Mouse (Mus musculus) embryonic facial prominence, embryonic 13.5 days (tissue): ENCODE data around the gene Abraxas1. TPM values are rescaled to one million over a fixed set of nuclear protein-coding genes. Genes with fewer than 3 reads are reported as not detected.

ENCODE experiments used
- ATAC-seq: fragments of 200-750 bp; cut with Nextera tagmentation; 2 replicates; pipeline ENCODE4 v1.8.0; 2017; ENCODE audit warnings: low read depth; ENCODE audit not compliant: insufficient number of reproducible peaks, insufficient read depth, low FRiP score, low TSS enrichment
- H3K27ac ChIP-seq: fragments of 300-500 bp; sonication (generic); 2 replicates; pipeline ENCODE4 v1.5.1; 2015; ENCODE audit warnings: moderate library complexity, mild to moderate bottlenecking, inconsistent platforms
- H3K27me3 ChIP-seq: fragments of 300-500 bp; sonication (generic); 2 replicates; pipeline ENCODE4 v1.6.1; 2015; ENCODE audit warnings: mild to moderate bottlenecking, inconsistent platforms
- H3K36me3 ChIP-seq: fragments of 300-500 bp; sonication (generic); 2 replicates; pipeline ENCODE4 v1.6.1; 2015; ENCODE audit warnings: mild to moderate bottlenecking, inconsistent platforms
- H3K4me1 ChIP-seq: fragments of 300-500 bp; sonication (generic); 2 replicates; pipeline ENCODE4 v1.6.1; 2015; ENCODE audit warnings: inconsistent platforms
- H3K4me2 ChIP-seq: fragments of 300-500 bp; sonication (generic); 2 replicates; pipeline ENCODE4 v1.6.1; 2015; ENCODE audit warnings: moderate library complexity, mild to moderate bottlenecking, inconsistent platforms
- H3K4me3 ChIP-seq: fragments of 300-500 bp; sonication (generic); 2 replicates; pipeline ENCODE4 v1.5.1; 2015; ENCODE audit warnings: mild to moderate bottlenecking, inconsistent platforms
- H3K9ac ChIP-seq: fragments of 300-500 bp; sonication (generic); 2 replicates; pipeline ENCODE4 v1.6.1; 2015; ENCODE audit warnings: mild to moderate bottlenecking, inconsistent platforms
- H3K9me3 ChIP-seq: fragments of 300-500 bp; sonication (generic); 2 replicates; pipeline ENCODE4 v1.6.1; 2016; ENCODE audit warnings: inconsistent platforms
- WGBS: fragments of 180-500 bp; shearing (Covaris S2); methylation state at CpG from one replicate; pipeline ENCODE4 v1.1.7; 2015; ENCODE audit warnings: mixed read lengths; 5-methylcytosine and 5-hydroxymethylcytosine counted together
- polyA plus RNA-seq: library from polyadenylated mRNA; unstranded; fragments of >200 nt; fragmentation: Nextera tagmentation; extraction: Ambion mirVana; gene quantifications from 2 replicates; pipeline ENCODE4 v1.2.1, GENCODE M21; 2015

The Abraxas1 gene
- polyA plus RNA-seq, 1 experiment from 2014 or later, result 36.8 TPM

GRCm38 (mm10) chr5:100766026-100766425 lies 54.7 kb downstream of the Abraxas1 start:
- no peak overlapping the region for H3K9ac ChIP-seq
- no peak for ATAC-seq
- H3K27me3 ChIP-seq, result no peaks in the 10 kb centered on the region
- no peaks in the 10 kb centered on the region for H3K9me3 ChIP-seq
- H3K27ac ChIP-seq, result no peak overlapping the region
- H3K4me1 ChIP-seq, result no peaks in the 10 kb centered on the region
- H3K36me3 ChIP-seq, result peaks cover 82% of the 10 kb centered on the region
- 94% methylated on average over 7 of the region's 7 CpGs for WGBS
- no peak overlapping the region for H3K4me3 ChIP-seq
- H3K4me2 ChIP-seq, result no peak overlapping the region

GRCm38 (mm10) chr5:100761736-100762135 lies 59.0 kb downstream of the Abraxas1 start:
- H3K4me2 ChIP-seq, result no peak overlapping the region
- no peaks in the 10 kb centered on the region for H3K4me1 ChIP-seq
- no peak overlapping the region for H3K27ac ChIP-seq
- 87% methylated on average over 7 of the region's 7 CpGs for WGBS
- no peak overlapping the region for H3K9ac ChIP-seq
- H3K27me3 ChIP-seq, result no peaks in the 10 kb centered on the region
- no peak for ATAC-seq
- H3K4me3 ChIP-seq, result no peak overlapping the region
- no peaks in the 10 kb centered on the region for H3K9me3 ChIP-seq
- peaks cover 48% of the 10 kb centered on the region for H3K36me3 ChIP-seq

DNA sequence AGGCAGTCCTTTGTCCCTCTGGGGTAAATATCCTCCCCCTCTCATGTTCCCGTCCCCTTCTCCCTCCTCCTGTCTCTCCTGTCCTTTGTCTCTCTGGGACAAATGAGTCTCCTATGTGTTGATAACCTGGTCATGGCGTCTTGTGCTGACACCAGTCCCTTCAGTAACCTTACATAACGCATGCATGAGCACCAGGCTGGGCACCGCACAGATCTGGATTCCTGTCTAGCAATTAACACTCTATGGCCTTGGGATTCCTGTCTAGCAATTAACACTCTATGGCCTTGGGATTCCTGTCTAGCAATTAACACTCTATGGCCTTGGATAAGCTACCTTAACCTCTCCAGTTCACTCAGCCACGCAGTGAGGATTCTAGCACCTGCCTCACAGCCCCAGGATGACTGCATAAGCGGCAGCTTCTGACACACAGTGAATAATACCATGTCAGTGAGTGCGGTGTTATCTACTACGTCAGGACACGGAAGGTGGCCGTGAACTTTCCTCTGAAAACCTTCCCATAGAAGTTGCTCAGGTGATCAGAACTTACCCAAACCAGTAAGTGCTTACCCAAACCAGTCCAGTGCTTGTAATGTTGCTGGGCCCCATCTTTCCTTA lies 60.6 kb downstream of the Abraxas1 start:
- no peaks in the 10 kb centered on the region for H3K4me1 ChIP-seq
- H3K4me2 ChIP-seq, result no peak overlapping the region
- H3K9me3 ChIP-seq, result no peaks in the 10 kb centered on the region
- H3K4me3 ChIP-seq, result no peak overlapping the region
- H3K27me3 ChIP-seq, result no peaks in the 10 kb centered on the region
- no peak overlapping the region for H3K27ac ChIP-seq
- H3K9ac ChIP-seq, result no peak overlapping the region
- peaks cover 36% of the 10 kb centered on the region for H3K36me3 ChIP-seq
- WGBS, result 89% methylated on average over 10 of the region's 10 CpGs
- no peak for ATAC-seq

GRCm38 (mm10) chr5:100758121-100758520 lies 62.6 kb downstream of the Abraxas1 start:
- Histone ChIP-seq H3K4me2 (no peak overlapping the region), H3K27ac (no peak overlapping the region), H3K4me3 (no peak overlapping the region), H3K9me3 (no peaks in the 10 kb centered on the region), H3K36me3 (peaks cover 16% of the 10 kb centered on the region), H3K9ac (no peak overlapping the region), H3K27me3 (no peaks in the 10 kb centered on the region), H3K4me1 (no peaks in the 10 kb centered on the region)
- 92% methylated on average over 5 of the region's 5 CpGs for WGBS
- ATAC-seq, result no peak

Other genes with a start within 250 kb of the Abraxas1 start
- 3.2 and 6.6 TPM in 2 replicates for gene Plac8, start 248.7 kb downstream of the Abraxas1 start, polyA plus RNA-seq
- gene Coq2, start 145.8 kb downstream of the Abraxas1 start, polyA plus RNA-seq, result 57.2 and 58.9 TPM in 2 replicates
- gene Hpse, start 101.2 kb downstream of the Abraxas1 start, polyA plus RNA-seq, result 4.5 and 4.7 TPM in 2 replicates
- 20.3 and 22.0 TPM in 2 replicates for gene Helq, start 22.4 kb downstream of the Abraxas1 start, polyA plus RNA-seq
- gene Mrps18c, start 22.3 kb downstream of the Abraxas1 start, polyA plus RNA-seq, result 173 and 181 TPM in 2 replicates
- 0.72 and 1.1 TPM in 2 replicates for gene Gpat3, start 24.7 kb upstream of the Abraxas1 start, polyA plus RNA-seq